Mouse (Mus musculus) spleen, adult 18-20 months (tissue): ENCODE data around the gene Eif2ak1.
A peak's percentile ranks its signal among the peaks of the same experiment; 100 is the strongest.

Source experiments
- DNase-seq, 2 experiments: peaks; one replicate each; pipeline ENCODE4 v3.0.0; 2022; ENCODE audit warnings: mixed read lengths in 2 of 2

Eif2ak1 gene

DNA sequence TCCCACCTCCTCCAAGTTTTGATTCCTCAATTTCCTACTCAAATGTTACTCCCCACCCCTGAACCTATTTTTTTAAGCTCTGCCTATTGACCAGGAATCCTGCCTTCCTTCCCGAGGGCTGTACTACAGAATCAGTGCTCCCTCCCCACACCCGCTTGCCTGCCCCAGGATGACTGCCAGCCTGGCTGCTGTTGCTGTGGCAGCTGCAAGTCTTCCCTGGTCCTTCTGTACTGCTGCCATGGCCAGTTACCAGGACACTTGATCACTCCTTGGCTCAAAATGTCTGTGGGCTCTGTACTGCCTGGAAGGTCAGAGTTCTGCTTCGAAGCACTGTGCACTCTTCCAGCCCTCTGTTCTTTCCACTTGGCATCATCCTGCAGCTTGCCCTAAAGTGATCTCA, 84.5 kb downstream of the Eif2ak1 start:
- DNase-seq: no peak

DNA sequence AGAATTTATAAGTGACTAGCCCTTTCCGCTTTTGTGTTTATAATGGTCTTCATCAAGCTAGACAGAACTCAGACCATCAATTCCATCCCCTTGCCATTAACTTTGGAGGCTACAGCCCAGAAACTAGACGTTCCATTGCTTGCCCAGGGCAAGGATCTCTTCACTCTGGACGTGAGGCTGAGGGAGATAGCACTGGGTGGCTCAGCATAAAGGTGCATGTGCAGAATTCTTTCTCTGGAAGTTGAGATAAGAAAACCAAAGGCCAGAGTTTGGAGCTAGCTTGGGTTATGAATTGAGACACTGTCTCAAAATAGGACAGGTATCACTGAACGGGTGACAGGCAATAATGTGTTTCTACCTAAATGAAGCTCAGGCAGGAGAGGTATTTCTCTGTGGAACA, 86.2 kb downstream of the Eif2ak1 start:
- no peak for DNase-seq

DNA sequence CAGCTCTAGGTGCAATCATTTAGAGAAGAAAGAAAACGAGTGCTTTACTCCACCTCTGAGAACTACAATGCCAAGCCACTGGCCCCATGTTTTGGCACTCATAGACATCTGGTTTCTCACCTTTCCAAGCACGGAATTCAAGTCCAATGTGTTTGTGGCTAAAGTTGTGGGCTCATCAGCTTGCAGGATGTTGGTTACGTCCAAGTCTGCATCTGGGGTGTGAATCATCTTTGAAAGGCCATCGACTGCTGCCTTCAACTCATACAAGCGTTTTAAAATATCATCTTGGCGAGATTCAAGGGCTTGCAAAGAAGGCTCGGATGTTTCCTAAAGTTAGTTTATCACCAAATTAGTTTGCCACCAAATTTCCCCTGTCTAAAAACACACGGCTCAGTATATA, 88.8 kb downstream of the Eif2ak1 start:
- DNase-seq: no peak

DNA sequence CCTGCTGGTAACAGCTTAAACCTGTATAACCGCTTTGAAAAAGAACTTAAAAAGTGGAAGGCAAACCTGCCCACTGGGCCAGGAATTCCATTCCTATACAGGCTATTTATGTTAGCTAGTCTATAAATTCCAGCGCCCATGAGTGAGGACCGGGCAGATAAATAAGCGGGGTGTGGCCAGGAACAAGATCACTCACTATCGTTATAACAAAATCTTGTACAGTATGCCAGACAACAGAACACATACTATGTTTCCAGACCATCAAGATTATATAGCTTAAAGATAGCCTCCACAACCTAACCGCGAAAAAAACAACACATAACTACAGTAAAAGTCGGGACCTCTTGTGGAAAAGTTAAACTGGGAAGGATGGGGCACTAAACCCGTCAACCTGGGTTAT, 91.3 kb downstream of the Eif2ak1 start:
- no peak for DNase-seq

DNA sequence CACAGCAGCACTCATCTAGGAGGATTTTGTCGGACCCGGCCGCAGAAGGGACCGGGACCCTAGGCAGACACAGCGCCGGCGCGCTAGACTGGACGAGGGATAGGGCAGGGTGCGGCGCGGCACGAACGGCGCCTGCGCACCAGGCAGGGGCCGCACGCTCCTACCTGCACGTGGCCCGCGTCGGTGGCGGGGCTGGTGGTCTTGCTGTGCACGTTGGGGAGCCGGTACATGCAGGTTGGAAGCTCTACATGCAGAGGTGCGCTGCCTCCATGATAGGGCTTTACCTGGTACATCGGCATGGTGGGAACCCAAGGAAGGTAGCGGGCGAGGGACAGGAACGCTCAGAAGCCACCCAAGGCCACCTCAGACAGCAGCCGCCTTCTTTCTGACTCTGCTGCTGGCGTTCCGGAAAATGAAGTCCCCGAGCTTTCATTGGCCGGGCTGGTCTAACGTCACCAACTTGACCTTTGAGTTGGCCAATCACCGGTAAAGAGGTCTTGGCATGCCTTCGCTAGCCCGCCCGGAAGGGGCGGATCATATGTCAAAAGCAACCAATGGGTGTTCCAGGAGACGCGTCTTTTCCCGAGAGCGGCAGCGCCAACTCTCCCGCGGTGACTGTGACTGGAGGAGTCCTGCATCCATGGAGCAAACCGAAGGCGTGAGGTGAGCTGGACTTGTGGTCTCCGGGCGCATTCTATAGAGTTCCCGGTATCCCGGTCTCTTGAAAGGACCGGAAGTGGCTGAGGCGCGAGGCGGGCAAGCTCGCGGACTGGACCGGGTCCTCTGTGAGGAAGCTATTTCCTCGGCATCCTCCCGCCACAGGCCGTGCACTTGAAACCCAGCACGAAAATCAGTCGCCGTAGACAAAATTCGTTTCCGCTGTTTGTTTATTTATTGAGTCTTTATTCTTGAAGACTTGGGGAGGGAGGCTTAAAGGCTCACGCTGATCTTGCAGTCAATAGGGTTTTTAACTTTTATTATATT, 92.1 kb downstream of the Eif2ak1 start, which contains the start of the genes Aimp2 and Pms2:
Gene Aimp2, minus strand, starts transcription at position 431 of the 984 bp plus-strand sequence.
Gene Pms2, plus strand, starts transcription at position 548 of the 984 bp plus-strand sequence.
- DNase-seq: peak; percentile 85 to 86

DNA sequence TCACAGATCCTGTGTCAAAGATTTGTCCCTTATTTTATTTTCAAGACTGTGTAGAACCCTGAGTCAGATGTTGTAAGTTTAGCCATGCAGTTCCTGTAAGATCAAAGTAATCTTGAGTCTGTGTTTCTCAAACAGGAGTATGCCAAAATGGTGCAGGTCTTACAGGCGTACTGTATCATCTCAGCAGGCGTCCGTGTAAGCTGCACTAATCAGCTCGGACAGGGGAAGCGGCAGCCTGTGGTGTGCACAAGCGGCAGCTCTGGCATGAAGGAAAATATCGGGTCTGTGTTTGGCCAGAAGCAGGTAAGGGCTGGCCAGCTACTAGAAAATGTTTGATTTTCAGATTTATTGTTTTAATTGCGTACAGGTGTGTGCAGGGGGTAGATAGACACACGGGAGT, 98.6 kb downstream of the Eif2ak1 start:
- no peak for DNase-seq

DNA sequence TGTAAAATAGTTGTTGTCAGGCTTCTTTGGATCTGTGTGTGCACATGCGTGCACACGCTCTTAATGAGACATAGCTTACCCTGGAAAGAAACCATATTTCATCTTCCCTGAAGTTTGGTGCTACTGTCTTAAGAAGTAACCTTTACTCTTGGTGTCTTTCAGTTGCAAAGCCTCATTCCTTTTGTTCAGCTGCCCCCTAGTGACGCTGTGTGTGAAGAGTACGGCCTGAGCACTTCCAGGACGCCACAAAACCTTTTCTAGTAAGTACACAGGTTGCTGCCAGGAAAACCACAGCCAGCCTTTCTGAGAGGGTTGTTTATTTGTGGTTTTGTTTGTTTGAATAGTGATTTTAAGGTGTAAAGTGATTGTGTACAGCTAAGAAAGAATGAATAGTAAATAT, 99.8 kb downstream of the Eif2ak1 start:
- DNase-seq: peak in 1 of 2 experiments; percentile 54

DNA sequence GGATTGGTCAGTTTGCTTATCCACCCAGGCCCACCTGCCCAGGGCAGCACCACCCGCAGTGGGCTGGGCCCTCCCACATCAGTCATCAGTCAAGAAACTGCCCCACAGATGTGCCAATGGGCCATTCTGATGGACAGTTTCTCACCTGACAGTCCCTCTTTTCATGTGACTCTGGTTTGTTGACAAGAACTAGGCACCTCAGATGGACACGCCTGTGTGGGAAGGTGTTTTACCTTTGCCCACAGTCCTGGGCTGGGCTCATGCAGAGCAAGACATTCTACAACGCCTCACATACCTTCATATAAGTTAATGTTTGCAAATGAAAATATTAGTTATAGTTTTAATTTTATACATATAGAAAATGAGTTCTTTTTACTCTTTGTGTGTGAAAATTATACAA, 100.5 kb downstream of the Eif2ak1 start:
- DNase-seq: no peak

DNA sequence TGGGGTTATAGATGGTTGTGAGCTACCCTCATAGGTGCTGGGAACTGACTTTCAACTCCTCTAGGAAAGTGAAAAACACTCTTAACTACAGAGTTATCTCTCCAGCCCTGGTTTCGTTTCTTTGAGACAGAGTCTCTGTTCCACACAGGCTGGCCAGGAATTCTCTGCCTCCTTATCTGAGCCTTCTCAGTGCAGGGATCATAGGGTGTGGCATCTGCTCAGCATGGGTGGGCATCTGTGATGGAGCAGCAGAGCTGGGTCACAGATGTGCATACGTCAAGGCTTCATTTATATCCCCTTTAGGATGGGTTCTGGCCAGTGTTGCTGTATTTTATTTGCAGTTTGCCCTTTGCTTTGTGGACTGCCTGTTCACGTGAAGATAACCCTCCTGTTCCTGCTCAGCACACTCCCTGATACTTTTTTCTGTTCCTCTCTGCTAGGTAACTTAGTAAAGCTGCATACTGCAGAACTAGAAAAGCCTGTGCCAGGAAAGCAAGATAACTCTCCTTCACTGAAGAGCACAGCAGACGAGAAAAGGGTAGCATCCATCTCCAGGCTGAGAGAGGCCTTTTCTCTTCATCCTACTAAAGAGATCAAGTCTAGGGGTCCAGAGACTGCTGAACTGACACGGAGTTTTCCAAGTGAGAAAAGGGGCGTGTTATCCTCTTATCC, 107.3 kb downstream of the Eif2ak1 start:
- no peak for DNase-seq

DNA sequence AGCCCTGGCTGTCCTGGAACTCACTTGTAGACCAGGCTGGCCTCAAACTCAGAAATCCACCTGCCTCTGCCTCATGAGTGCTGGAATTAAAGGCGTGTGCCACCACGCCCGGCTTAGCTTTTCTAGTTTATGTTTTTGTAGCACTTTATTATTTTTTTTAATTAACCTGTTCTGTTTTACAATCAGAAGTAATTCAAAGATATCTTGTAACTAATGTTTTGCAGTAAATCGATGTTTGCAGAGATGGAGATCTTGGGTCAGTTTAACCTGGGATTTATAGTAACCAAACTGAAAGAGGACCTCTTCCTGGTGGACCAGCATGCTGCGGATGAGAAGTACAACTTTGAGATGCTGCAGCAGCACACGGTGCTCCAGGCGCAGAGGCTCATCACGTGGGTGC, 110.3 kb downstream of the Eif2ak1 start, which contains the start of gene Gm42421:
Gene Gm42421, plus strand, starts transcription at position 301 of the 400 bp plus-strand sequence.
- DNase-seq: no peak

DNA sequence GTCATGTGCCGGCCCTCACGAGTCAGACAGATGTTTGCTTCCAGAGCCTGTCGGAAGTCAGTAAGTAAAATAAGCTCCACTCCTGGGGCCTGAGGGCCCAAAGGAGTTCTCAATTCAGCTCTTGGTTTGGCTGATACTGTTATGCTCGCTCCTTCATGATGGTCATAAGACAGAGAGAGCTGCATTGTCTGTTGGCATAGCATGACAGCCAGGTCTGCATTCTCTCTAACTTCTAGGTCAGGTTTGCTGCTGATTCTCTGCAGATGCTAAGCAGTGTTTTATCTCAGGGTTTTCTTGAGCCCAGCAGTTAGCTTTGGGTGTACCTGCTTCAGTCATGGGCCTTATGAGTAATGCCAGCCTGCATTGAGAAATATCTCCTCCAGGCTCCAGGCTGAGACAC, 111.7 kb downstream of the Eif2ak1 start:
- no peak for DNase-seq

DNA sequence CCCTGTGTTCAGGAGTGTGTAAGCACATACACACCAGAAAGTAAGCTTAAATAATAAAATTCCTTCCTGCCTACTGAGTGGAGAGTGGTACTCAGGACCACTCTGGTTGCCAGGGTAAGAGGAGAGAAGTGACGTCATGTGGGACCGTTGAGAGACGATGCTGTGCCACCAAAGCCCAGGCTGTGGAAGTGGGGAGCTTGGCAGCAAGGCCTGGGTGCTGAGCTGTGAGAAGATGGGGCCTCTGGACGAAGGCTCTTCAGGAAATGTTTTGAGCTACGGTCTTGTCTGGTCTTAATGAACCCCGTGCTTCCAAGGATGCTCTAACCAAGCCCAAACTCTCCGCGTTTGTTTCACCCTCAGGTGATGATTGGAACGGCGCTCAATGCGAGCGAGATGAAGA, 113.1 kb downstream of the Eif2ak1 start:
- no peak for DNase-seq

DNA sequence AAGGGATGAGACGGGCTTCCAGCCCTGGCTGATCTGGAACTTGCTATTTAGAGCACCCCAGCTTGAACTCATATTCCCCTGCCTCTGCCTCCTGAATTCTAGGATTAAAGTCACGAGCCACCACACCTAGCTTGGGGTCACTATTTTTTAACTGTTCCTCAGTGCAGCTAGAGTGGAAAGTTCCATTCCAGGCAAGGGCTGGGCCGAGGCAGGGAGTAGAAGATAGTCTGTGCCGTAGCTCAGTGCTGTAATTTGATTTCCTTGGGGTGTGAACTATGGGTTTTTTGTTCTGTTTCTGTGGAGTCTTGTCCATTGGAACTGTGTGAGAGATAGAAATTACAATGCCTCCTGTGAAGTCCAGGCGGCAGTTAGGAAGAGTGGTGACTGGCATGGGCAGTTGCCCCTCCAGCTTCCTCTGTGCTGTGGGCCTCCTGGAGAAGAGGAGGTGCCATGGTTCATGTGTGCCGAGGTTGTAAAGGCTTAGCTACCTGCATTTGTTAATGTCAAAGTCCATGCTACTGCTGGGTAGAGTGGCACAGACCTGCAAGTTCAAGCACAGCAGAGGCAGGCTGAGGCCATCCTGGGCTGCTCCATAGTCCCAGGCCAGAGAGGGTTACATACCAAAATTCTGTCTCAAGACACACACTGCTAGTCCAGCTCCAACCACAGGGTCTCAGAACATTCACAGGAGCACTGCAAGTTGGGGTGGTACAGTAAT, 114.4 kb downstream of the Eif2ak1 start:
- no peak for DNase-seq

DNA sequence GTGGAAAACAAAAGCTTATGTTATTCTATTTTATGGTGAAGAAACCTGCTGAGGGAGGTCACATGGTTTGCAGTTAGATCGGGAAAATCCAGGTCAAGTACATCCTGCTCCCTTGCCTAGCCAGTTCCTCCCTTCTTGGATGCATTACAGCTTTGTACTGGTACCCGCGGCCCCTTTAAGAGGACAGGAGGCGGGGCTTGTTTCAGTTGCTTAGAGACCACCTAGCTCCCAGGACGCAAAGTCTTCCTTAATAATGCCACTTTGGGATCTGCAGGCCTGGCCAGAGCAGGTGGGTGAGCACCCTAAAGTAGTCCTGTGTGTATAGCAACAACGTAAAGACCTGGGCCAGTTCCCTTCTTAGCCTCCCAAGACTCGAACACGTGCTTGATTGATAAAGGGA, 115.2 kb downstream of the Eif2ak1 start, which contains the start of gene Rsph10b:
Gene Rsph10b, plus strand, starts transcription at position 205 of the 400 bp plus-strand sequence.
- no peak for DNase-seq

DNA sequence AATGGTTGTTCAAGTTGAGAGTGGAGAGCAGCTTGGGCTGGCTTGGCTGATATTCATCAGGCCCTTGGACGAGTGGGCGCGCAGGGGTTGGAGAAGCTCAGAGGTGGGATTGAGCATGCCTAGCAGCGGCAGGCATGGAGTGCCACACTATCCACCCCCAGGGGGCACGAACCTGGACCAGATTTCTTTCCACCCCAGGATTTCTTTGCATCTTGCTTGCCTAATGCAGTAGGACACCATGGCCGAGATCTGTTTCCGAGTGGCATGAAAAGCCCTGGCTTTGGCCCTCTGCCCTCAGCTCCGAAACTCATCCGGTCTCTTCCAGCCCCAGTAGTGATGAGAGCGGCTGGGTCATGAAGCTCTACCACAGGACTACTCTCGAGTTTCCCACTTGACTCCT, 115.8 kb downstream of the Eif2ak1 start:
- no peak for DNase-seq

DNA sequence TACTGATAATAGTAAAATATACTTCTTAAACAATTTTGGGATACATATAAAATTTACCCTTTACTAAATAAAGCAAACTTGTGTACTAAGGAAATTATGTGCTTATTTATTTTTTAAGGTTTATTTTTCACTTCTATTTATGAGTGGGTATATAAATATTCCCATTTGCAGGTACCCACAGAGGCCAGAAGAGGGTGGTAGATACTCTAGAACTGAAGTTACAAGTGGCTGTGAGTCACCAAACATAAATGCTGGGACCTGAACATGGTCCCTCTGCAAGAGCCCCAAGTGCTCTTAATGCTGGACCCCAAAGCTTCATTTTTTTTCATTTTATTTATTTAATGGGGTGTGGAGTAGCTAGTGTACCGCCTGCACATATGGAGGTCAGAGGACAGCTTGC, 116.3 kb downstream of the Eif2ak1 start:
- no peak for DNase-seq

DNA sequence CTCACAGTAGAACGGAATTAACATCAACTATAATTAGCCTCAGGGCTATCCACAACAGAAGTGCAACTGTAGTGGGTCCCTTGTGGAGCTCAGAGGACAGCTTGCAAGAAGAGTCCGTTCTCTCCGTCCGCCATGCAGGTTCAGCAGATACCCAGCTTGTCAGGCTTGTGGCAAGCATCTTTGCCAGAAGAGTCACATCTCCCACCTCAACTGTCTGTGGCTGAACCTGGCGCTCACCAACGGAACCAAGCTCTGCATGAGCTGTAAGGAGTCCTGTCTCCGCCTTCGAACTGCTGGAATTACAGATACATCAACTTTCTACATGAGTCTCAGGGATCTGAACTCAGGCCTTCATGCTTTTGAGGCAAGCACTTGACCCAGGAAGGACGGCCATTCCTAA, 118.6 kb downstream of the Eif2ak1 start:
- no peak for DNase-seq

DNA sequence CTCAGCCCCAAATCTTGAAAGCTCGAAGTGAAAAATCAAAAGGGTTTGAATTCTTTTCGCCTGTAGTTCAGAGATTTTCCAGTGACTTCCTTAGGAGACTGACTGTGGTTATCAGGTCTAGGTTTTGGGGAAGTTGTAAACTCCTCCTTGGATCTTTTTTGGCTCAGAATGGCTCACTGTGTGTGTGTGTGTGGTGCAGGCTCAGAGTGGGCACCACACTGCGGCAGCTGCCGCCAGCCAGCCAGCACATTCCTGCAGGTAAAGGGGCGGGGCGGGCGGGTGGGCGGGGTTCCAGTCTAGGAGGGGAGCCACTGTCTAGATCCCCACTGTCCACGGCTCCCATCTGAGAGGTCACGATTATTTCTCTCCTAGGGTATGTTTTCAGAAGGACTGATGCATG, 124.0 kb downstream of the Eif2ak1 start:
- DNase-seq: no peak

DNA sequence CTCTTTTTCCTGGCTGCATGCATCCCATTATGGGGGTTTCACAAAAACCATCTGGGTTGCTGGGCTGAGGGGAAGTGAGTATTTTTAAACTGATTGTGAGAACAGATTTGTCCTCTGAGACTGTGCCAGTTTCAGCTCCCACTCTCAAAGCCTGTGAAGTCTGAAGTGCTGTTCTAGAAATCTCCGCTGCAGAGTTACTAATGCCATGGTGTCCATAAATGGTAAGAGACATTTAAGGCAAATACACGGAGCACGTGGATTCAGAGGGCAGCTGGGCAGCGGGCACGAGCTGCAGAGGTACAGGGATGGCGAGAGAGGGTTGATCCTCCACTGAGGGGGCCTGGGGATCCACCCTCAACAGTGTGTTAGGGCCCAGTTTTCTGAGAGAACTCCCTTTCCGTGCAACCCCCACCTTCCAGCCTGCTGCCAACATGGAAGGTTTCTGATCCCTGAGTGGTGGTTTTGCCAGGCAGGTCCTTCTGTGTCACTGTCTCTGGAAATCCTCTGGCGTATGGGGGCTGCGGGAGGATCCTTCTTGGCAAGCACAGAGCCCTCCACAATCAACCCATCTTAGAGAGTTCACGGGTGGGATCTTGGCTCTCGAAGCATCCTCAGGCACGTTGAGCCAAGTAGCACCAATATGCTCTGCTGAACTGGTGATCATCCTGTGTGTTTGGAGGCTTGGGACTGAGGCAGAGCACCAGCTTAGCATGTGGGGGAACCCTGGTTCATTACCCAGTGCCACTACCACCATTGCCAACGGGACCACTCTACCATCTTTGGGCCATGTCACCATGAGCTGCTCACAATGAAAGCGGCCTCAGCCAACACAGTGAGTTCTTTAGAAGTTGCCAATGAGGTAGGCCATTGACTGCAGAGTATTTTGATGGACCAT, 125.9 kb downstream of the Eif2ak1 start:
- no peak for DNase-seq

DNA sequence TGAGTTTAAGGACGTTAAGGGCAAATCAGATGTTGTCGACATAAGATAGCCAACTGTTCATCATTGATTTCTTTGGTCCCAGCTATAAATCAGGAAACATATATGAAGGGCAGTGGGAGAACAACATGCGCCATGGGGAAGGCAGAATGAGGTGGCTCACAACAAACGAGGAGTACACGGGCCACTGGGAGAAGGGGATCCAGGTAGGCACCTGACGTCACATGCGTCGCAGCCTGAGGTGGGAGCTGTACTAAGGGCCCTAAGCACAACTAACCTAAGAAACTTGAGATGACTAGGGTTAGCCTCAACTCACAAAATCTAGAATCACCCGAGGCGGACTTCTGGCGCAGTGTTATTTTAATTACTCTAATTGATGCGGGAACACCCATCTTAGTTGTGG, 130.8 kb downstream of the Eif2ak1 start:
- DNase-seq: no peak

DNA sequence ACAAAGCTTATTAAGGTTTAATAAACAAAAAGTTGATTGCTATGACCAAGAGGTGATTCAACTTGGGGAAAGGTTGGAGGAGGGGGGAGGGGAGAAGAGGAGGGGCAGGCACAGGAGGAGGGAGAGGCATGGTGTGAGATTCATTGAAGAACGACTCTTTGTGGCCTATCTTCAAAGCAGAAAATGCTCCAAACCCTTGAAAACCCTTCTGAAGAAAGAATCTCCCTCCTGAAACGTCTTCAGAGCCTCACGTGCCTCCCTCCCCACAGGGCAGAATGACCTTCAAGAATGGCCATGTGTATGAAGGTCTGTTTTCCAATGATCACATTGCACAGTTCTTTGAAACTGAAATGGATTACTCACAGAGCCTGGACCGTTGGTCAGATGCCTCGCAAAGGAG, 132.4 kb downstream of the Eif2ak1 start:
- no peak for DNase-seq
